Mouse (Mus musculus) lung, adult 2 months (tissue): ENCODE measurements around the gene Egln3.

Experiments
- CTCF ChIP-seq: fragments of 200-500 bp; IDR thresholded peaks from 2 replicates; pipeline ENCODE4 v1.5.1; 2011; ENCODE audit warnings: mild to moderate bottlenecking, low read length, control low read depth; ENCODE audit not compliant: insufficient read depth
- POLR2A ChIP-seq: fragments of 200-500 bp; IDR thresholded peaks from 2 replicates; pipeline ENCODE4 v1.6.1; 2011; ENCODE audit warnings: low read depth, mild to moderate bottlenecking, control low read depth, low read length, borderline replicate concordance; ENCODE audit errors: extremely low read depth

GRCm38 (mm10) chr12:54232996-54233603 lies 29.4 kb upstream of the Egln3 start:
- TF ChIP-seq CTCF (no peak), POLR2A (no peak)
